Mouse (Mus musculus): ENCODE data around the gene Med17. TPM values are rescaled to one million over a fixed set of nuclear protein-coding genes. Genes with fewer than 3 reads are reported as not detected.

The Med17 gene
- polyA plus RNA-seq, 1 experiment: 0.39 TPM

- peaks cover 86% of the 10 kb centered on the region for H3K36me3 ChIP-seq (ENCODE audit: control insufficient read depth)
Observed at GRCm38 (mm10) chr9:15273981-15274380, 5.8 kb downstream of the Med17 start.

DNA sequence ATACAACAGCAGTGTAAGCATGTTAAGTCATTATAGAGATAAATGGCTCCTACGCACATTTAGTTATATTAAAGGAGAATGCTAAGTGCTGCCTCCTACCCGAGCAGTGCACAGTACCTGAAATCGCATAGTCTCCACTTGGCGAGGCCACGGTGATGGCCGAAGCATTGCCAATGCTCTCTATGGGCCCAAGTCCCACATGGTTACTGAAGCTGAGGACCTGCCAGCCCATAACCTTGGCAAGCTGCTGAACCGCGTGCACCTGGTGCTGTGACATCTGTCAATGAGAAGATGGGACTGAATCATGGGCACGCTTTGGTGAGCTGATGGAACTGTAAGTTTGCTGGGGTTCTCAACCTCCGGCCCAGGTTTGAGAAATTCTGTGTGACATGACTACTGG, 16.2 kb downstream of the Med17 start:
- Histone ChIP-seq H3K9me3 (ENCODE audit: control insufficient read depth, low read length) (no peaks in the 10 kb centered on the region), H3K4me1 (ENCODE audit: control insufficient read depth) (no peaks in the 10 kb centered on the region), H3K4me3 (replicated peaks) (no peak overlapping the region), H3K36me3 (ENCODE audit: control insufficient read depth) (peaks cover 82% of the 10 kb centered on the region), H3K27me3 (ENCODE audit: control insufficient read depth) (no peaks in the 10 kb centered on the region)
- no peak for TF ChIP-seq GATA1 (IDR thresholded peaks at IDR 0.05; ENCODE audit: low read length)

More at GRCm38 (mm10) chr9:15273981-15274380, 5.8 kb downstream of the Med17 start:
- peaks cover 12% of the 10 kb centered on the region for H3K4me1 ChIP-seq (ENCODE audit: control insufficient read depth)
- H3K9me3 ChIP-seq (ENCODE audit: control insufficient read depth, low read length): no peaks in the 10 kb centered on the region
- H3K27me3 ChIP-seq (ENCODE audit: control insufficient read depth): no peaks in the 10 kb centered on the region
- no peak overlapping the region for H3K4me3 ChIP-seq (replicated peaks)
- TF ChIP-seq GATA1 (IDR thresholded peaks at IDR 0.05; ENCODE audit: low read length) (no peak), TAL1 (IDR thresholded peaks at IDR 0.05; ENCODE audit: low read length) (no peak)

DNA sequence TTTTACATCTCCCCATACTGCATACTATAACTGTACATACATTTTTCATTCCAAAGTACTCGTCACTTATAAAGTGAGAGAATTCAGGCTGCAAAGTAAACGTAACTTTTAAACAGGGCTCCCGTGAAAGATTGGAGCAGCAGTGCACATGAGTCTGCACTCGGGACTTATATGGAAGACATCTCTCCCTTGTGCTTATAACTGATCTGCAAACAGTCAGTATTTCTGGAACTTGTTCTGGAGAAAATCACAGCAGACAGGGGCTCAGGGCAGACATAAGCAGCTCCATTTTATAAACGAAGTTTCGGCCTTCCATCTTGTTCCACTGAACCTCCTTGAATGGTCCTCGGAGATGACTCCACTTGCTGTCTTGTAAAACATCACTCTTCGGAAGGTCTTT, 17.8 kb downstream of the Med17 start:
- Histone ChIP-seq H3K4me3 (replicated peaks) (no peak overlapping the region), H3K27me3 (ENCODE audit: control insufficient read depth) (no peaks in the 10 kb centered on the region), H3K9me3 (ENCODE audit: control insufficient read depth, low read length) (no peaks in the 10 kb centered on the region), H3K4me1 (ENCODE audit: control insufficient read depth) (no peaks in the 10 kb centered on the region), H3K36me3 (ENCODE audit: control insufficient read depth) (peaks cover 67% of the 10 kb centered on the region)
- no peak for TF ChIP-seq GATA1 (IDR thresholded peaks at IDR 0.05; ENCODE audit: low read length)
- TF ChIP-seq TAL1 (IDR thresholded peaks at IDR 0.05; ENCODE audit: low read length): no peak

DNA sequence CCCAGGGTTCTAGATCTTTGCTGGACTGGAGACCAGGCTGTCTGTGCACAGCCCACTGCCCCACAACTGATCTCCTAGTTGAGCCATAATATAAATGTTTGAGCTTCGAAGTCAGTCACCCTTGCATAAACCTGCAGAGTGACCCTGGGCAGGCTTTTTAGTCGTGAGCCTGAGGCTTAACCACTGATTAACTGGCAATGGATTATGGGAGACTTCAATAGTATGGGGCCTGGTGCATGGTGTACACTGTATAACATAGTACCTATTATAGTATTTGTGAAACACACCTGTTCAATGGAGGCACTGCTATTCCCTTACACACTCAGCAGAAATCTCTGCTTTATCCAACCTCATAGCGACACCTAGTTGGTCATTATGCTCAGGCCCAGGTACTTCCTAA, 23.5 kb downstream of the Med17 start:
- Histone ChIP-seq H3K27me3 (ENCODE audit: control insufficient read depth) (no peaks in the 10 kb centered on the region), H3K4me1 (ENCODE audit: control insufficient read depth) (no peaks in the 10 kb centered on the region), H3K4me3 (replicated peaks) (no peak overlapping the region), H3K36me3 (ENCODE audit: control insufficient read depth) (peaks cover 11% of the 10 kb centered on the region), H3K9me3 (ENCODE audit: control insufficient read depth, low read length) (no peaks in the 10 kb centered on the region)
- TF ChIP-seq GATA1 (IDR thresholded peaks at IDR 0.05; ENCODE audit: low read length): no peak
- TF ChIP-seq TAL1 (IDR thresholded peaks at IDR 0.05; ENCODE audit: low read length): no peak

GRCm38 (mm10) chr9:15254501-15254900, 25.2 kb downstream of the Med17 start:
- Histone ChIP-seq H3K9me3 (ENCODE audit: control insufficient read depth, low read length) (no peaks in the 10 kb centered on the region), H3K4me1 (ENCODE audit: control insufficient read depth) (no peaks in the 10 kb centered on the region), H3K4me3 (replicated peaks) (no peak overlapping the region), H3K36me3 (ENCODE audit: control insufficient read depth) (no peaks in the 10 kb centered on the region), H3K27me3 (ENCODE audit: control insufficient read depth) (no peaks in the 10 kb centered on the region)
- no peak for TF ChIP-seq TAL1 (IDR thresholded peaks at IDR 0.05; ENCODE audit: low read length)
- no peak for TF ChIP-seq GATA1 (IDR thresholded peaks at IDR 0.05; ENCODE audit: low read length)

GRCm38 (mm10) chr9:15252196-15252595, 27.5 kb downstream of the Med17 start:
- H3K27me3 ChIP-seq (ENCODE audit: control insufficient read depth): no peaks in the 10 kb centered on the region
- no peak overlapping the region for H3K4me3 ChIP-seq (replicated peaks)
- no peaks in the 10 kb centered on the region for H3K36me3 ChIP-seq (ENCODE audit: control insufficient read depth)
- no peaks in the 10 kb centered on the region for H3K9me3 ChIP-seq (ENCODE audit: control insufficient read depth, low read length)
- TF ChIP-seq TAL1 (IDR thresholded peaks at IDR 0.05; ENCODE audit: low read length): no peak
- no peak for TF ChIP-seq GATA1 (IDR thresholded peaks at IDR 0.05; ENCODE audit: low read length)
- H3K4me1 ChIP-seq (ENCODE audit: control insufficient read depth): no peaks in the 10 kb centered on the region

GRCm38 (mm10) chr9:15250376-15250775, 29.4 kb downstream of the Med17 start:
- Histone ChIP-seq H3K36me3 (ENCODE audit: control insufficient read depth) (no peaks in the 10 kb centered on the region), H3K4me1 (ENCODE audit: control insufficient read depth) (peaks cover 5% of the 10 kb centered on the region), H3K27me3 (ENCODE audit: control insufficient read depth) (no peaks in the 10 kb centered on the region), H3K4me3 (replicated peaks) (no peak overlapping the region), H3K9me3 (ENCODE audit: control insufficient read depth, low read length) (no peaks in the 10 kb centered on the region)
- no peak for TF ChIP-seq TAL1 (IDR thresholded peaks at IDR 0.05; ENCODE audit: low read length)
- TF ChIP-seq GATA1 (IDR thresholded peaks at IDR 0.05; ENCODE audit: low read length): no peak

- no peaks in the 10 kb centered on the region for H3K36me3 ChIP-seq (ENCODE audit: control insufficient read depth)
- TF ChIP-seq GATA1 (IDR thresholded peaks at IDR 0.05; ENCODE audit: low read length) (no peak), TAL1 (IDR thresholded peaks at IDR 0.05; ENCODE audit: low read length) (no peak)
- peaks cover 6% of the 10 kb centered on the region for H3K4me1 ChIP-seq (ENCODE audit: control insufficient read depth)
- no peaks in the 10 kb centered on the region for H3K27me3 ChIP-seq (ENCODE audit: control insufficient read depth)
- H3K9me3 ChIP-seq (ENCODE audit: control insufficient read depth, low read length): no peaks in the 10 kb centered on the region
- no peak overlapping the region for H3K4me3 ChIP-seq (replicated peaks)
Observed at GRCm38 (mm10) chr9:15245319-15246075, 34.2 kb downstream of the Med17 start.

- Histone ChIP-seq H3K9me3 (ENCODE audit: control insufficient read depth, low read length) (no peaks in the 10 kb centered on the region), H3K27me3 (ENCODE audit: control insufficient read depth) (peaks cover 23% of the 10 kb centered on the region), H3K4me1 (ENCODE audit: control insufficient read depth) (peaks cover 12% of the 10 kb centered on the region), H3K36me3 (ENCODE audit: control insufficient read depth) (no peaks in the 10 kb centered on the region), H3K4me3 (replicated peaks) (no peak overlapping the region)
- no peak for TF ChIP-seq TAL1 (IDR thresholded peaks at IDR 0.05; ENCODE audit: low read length)
- TF ChIP-seq GATA1 (IDR thresholded peaks at IDR 0.05; ENCODE audit: low read length): no peak
Observed at GRCm38 (mm10) chr9:15242130-15242529, 37.6 kb downstream of the Med17 start.

GRCm38 (mm10) chr9:15241596-15241939, 38.2 kb downstream of the Med17 start:
- Histone ChIP-seq H3K4me1 (ENCODE audit: control insufficient read depth) (peaks cover 12% of the 10 kb centered on the region), H3K27me3 (ENCODE audit: control insufficient read depth) (peaks cover 23% of the 10 kb centered on the region), H3K9me3 (ENCODE audit: control insufficient read depth, low read length) (no peaks in the 10 kb centered on the region), H3K36me3 (ENCODE audit: control insufficient read depth) (no peaks in the 10 kb centered on the region), H3K4me3 (replicated peaks) (no peak overlapping the region)
- no peak for TF ChIP-seq TAL1 (IDR thresholded peaks at IDR 0.05; ENCODE audit: low read length)
- no peak for TF ChIP-seq GATA1 (IDR thresholded peaks at IDR 0.05; ENCODE audit: low read length)

Measured in erythroblast, embryonic 14.5 days (primary cell).